Mouse (Mus musculus) lung, embryonic 14.5 days (tissue): Measurements from ENCODE around the gene Mylk. TPM values are rescaled to one million over a fixed set of nuclear protein-coding genes. Genes with fewer than 3 reads are reported as not detected.

Experiments
- ATAC-seq: fragments of 200-750 bp; cut with Nextera tagmentation; 2 replicates; pipeline ENCODE4 v1.8.0; 2017; ENCODE audit warnings: mild to moderate bottlenecking, moderate TSS enrichment, moderate library complexity; ENCODE audit not compliant: insufficient read depth
- DNase-seq: peaks from one replicate; pipeline ENCODE4 v3.0.0-alpha.2; 2015
- H3K27ac ChIP-seq: fragments of 300-500 bp; sonication (generic); 2 replicates; pipeline ENCODE4 v1.5.1; 2014; ENCODE audit warnings: low read depth, mild to moderate bottlenecking, moderate library complexity
- H3K27me3 ChIP-seq: fragments of 300-500 bp; sonication (generic); 2 replicates; pipeline ENCODE4 v1.6.1; 2014; ENCODE audit warnings: low read length, control low read depth; ENCODE audit not compliant: insufficient read depth
- H3K36me3 ChIP-seq: fragments of 300-500 bp; sonication (generic); 2 replicates; pipeline ENCODE4 v1.6.1; 2014; ENCODE audit warnings: control low read depth; ENCODE audit not compliant: insufficient read depth
- H3K4me1 ChIP-seq: fragments of 300-500 bp; sonication (generic); 2 replicates; pipeline ENCODE4 v1.6.1; 2014; ENCODE audit warnings: antibody characterized with exemption, control low read depth; ENCODE audit not compliant: insufficient read depth
- H3K4me2 ChIP-seq: fragments of 300-500 bp; sonication (generic); 2 replicates; pipeline ENCODE4 v1.6.1; 2014; ENCODE audit warnings: mild to moderate bottlenecking
- H3K4me3 ChIP-seq: fragments of 300-500 bp; sonication (generic); 2 replicates; pipeline ENCODE4 v1.5.1; 2014; ENCODE audit warnings: low read depth, low read length
- H3K9ac ChIP-seq: fragments of 300-500 bp; sonication (generic); 2 replicates; pipeline ENCODE4 v1.6.1; 2014
- H3K9me3 ChIP-seq: fragments of 300-500 bp; sonication (generic); 2 replicates; pipeline ENCODE4 v1.6.1; 2016; ENCODE audit warnings: low read depth, low read length, control low read depth
- CTCF ChIP-seq: IDR thresholded peaks from 2 replicates; pipeline ENCODE4 v1.5.1; 2016; ENCODE audit warnings: antibody characterized with exemption, low read depth
- WGBS: fragments of 180-500 bp; shearing (Covaris S2); extraction: QIAGEN DNeasy Blood & Tissue Kit; methylation state at CpG from one replicate; pipeline ENCODE4 v1.1.7; 2014; 5-methylcytosine and 5-hydroxymethylcytosine counted together
- polyA plus RNA-seq: library from polyadenylated mRNA; unstranded; fragments of >200 nt; fragmentation: Nextera tagmentation; extraction: Ambion mirVana; gene quantifications from 2 replicates; pipeline ENCODE4 v1.2.1, GENCODE M21; 2014

Mylk gene
- polyA plus RNA-seq, 1 experiment from 2014 or later: 122 TPM

DNA sequence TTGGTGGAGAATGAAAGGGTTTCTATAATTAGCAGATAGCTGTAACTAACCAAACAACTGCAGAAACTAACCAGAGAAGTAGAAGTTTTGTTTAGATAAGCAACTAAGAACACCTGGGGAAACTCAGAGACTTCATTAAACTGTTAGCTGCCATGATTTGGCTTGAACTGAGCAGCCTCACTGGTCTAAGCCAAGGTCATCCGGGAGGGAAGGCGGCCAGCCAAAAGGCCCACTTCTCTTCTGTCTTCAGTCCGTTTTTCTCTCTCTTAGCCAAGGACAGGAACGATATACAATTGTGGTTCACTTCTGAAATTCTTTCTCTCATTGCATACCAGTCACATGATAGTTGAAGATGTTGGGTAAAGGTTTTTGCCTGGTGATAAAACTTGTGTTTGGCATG is 217.3 kb downstream of the Mylk start:
- Histone ChIP-seq H3K9ac (no peak overlapping the region), H3K27ac (peak overlapping the region; percentile 67), H3K4me1 (peaks cover 63% of the 10 kb centered on the region), H3K36me3 (peaks cover 49% of the 10 kb centered on the region), H3K4me2 (no peak overlapping the region), H3K4me3 (no peak overlapping the region), H3K9me3 (no peaks in the 10 kb centered on the region), H3K27me3 (no peaks in the 10 kb centered on the region)
- no peak for TF ChIP-seq CTCF
- peak; percentile 82 for DNase-seq
- no peak for ATAC-seq
- WGBS: 37% methylated on average over 4 of the region's 4 CpGs

DNA sequence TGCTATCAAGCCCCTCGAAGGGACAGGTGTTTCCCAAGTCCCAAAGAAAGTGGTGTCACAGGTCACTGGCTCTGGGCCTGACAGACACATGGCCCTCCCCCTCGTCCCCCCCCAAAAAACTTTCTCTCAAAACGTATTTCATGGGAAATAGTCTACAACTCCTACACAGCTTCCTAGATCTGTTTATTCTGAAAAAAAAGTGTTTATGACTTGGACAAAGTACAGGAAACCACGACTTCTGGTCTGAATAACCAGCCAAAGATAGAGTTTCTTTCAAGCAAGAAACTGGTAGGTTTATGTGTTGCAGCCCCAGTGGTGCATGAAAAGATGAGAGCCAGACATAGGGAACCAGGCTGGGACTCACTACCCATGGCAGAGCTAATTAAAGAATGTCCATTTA is 218.0 kb downstream of the Mylk start:
- H3K4me1 ChIP-seq: peaks cover 58% of the 10 kb centered on the region
- DNase-seq: peak; percentile 53

DNA sequence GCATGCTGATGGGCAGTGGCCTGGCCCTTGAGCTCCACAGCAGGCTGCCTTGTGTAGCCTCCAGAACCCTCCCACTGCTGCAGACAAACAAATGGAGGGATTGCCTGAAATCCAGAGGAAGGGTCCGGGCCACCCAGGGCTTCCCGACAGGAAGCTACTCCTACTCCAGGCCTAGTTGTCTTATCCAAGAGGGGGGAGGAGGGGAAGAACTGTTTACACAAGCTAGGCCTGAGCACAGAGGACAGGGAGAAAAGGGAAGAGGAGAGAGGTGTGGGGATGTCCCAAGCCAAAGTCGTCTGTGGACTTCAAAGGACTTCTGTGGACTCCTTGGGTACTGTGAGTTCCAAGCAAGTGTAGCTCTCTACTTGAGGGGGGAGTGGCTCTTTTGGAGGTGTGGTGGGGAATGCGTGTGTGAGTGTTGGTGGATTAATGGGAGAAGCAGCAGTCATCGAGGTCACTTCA is 221.6 kb downstream of the Mylk start:
- H3K4me1 ChIP-seq: peaks cover 22% of the 10 kb centered on the region; the same call in 1 of the 2 replicates
- 15% methylated on average over 5 of the region's 5 CpGs for WGBS
- TF ChIP-seq CTCF: no peak
- H3K4me3 ChIP-seq: no peak overlapping the region
- H3K9ac ChIP-seq: no peak overlapping the region
- DNase-seq (peak; percentile 82), ATAC-seq (peak; percentile 77)
- H3K9me3 ChIP-seq: no peaks in the 10 kb centered on the region
- peaks cover 50% of the 10 kb centered on the region for H3K36me3 ChIP-seq
- H3K27me3 ChIP-seq: no peaks in the 10 kb centered on the region
- H3K27ac ChIP-seq: peak overlapping the region; percentile 81
- no peak overlapping the region for H3K4me2 ChIP-seq

More for the DNA sequence above, 218.0 kb downstream of the Mylk start:
- no peak for TF ChIP-seq CTCF
- H3K4me2 ChIP-seq: no peak overlapping the region
- no peak overlapping the region for H3K4me3 ChIP-seq
- no peaks in the 10 kb centered on the region for H3K27me3 ChIP-seq
- H3K36me3 ChIP-seq: peaks cover 46% of the 10 kb centered on the region
- H3K27ac ChIP-seq: peak overlapping the region; percentile 67
- H3K9me3 ChIP-seq: no peaks in the 10 kb centered on the region
- 35% methylated on average over 4 of the region's 4 CpGs for WGBS
- H3K9ac ChIP-seq: no peak overlapping the region
- ATAC-seq: no peak

DNA sequence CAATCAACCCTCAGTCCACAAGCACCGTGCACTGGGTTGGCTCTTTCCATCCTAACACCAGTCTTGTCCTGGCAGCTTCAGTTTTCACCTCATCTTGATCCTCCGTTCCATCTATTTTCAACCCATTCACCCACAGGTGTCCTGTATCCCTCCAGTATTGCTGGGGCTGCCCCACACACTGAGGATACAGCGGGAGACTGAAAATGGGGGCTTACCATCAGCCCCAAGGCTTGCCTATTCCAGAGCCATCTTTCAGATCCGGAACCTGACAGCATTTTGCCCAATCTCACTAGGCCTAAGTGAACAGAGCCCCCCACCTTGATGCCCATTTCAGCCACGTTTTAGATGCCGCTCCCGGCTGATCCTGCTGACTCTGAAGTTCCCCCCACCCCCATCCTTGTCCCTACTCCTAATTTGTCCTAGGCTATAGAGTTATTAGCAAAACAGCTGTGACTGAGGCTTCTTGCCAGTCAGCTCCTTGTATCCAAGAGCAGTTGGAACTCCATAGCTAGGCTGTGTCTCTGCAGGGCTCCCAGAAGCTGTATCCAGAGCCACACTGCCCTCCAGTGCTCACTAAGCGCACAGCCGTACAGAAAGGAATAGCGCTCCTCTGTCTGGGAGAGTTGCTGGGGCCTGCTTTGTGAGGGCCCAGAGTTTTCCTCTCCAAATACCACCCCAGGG is 222.2 kb downstream of the Mylk start:
- WGBS: 26% methylated on average over 10 of the region's 10 CpGs
- TF ChIP-seq CTCF: peak; percentile 94
- no peak overlapping the region for H3K9ac ChIP-seq
- H3K4me3 ChIP-seq: no peak overlapping the region
- no peaks in the 10 kb centered on the region for H3K27me3 ChIP-seq
- peaks cover 55% of the 10 kb centered on the region for H3K36me3 ChIP-seq
- DNase-seq (peak; percentile 96), ATAC-seq (peak; percentile 88)
- no peaks in the 10 kb centered on the region for H3K9me3 ChIP-seq
- peak overlapping the region; percentile 81 for H3K27ac ChIP-seq
- peaks cover 22% of the 10 kb centered on the region; the same call in 1 of the 2 replicates for H3K4me1 ChIP-seq
- no peak overlapping the region for H3K4me2 ChIP-seq

DNA sequence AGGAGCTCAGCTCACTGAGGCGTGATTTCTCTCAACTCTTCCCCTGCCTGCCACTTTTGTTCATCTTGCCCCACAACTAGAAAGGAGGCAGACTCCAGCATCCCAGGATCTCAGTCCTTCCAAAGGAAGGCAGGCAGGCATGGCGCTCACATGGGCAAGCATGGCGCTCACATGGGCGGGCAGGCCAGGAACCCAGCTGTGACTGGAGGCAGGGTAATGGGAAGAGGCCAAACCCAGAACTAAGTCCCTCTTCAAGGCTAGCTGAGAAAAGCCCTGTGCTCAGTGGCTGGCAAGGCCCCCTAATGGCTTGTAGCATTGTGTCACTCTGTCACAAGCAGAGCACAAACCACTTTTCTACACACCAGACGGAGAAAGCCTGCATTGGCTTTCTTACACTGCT is 223.2 kb downstream of the Mylk start:
- ATAC-seq (no peak), DNase-seq (no peak)
- Histone ChIP-seq H3K4me1 (peaks cover 15% of the 10 kb centered on the region; the same call in 1 of the 2 replicates), H3K9me3 (no peaks in the 10 kb centered on the region), H3K9ac (no peak overlapping the region), H3K36me3 (peaks cover 63% of the 10 kb centered on the region), H3K27me3 (no peaks in the 10 kb centered on the region), H3K4me3 (no peak overlapping the region), H3K4me2 (no peak overlapping the region), H3K27ac (no peak overlapping the region)
- TF ChIP-seq CTCF: no peak
- 91% methylated on average over 5 of the region's 5 CpGs for WGBS

DNA sequence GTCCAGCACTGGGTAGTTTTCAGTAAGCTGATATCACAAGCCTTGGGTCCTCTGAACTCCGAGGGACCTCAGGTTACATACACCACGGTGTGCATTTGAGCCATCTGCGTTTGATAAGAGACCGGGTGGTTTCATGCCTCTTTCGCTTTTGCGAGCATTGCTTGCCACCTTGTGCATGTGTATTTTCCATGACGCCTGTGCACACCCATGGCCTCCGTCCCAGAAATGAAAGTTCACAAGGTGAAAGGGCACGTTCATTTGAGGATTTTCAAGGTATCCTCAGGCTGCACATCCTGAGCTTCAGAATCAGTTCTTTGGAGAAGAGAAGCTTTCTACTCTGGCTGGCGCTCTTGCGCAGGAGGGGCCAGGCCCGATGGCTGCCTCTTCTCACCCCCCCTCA is 227.5 kb downstream of the Mylk start:
- Histone ChIP-seq H3K4me1 (no peaks in the 10 kb centered on the region), H3K9me3 (no peaks in the 10 kb centered on the region), H3K36me3 (peaks cover 70% of the 10 kb centered on the region), H3K4me2 (no peak overlapping the region), H3K27ac (no peak overlapping the region), H3K4me3 (no peak overlapping the region), H3K27me3 (no peaks in the 10 kb centered on the region), H3K9ac (no peak overlapping the region)
- TF ChIP-seq CTCF: no peak
- DNase-seq (no peak), ATAC-seq (no peak)
- WGBS: 74% methylated on average over 12 of the region's 12 CpGs

DNA sequence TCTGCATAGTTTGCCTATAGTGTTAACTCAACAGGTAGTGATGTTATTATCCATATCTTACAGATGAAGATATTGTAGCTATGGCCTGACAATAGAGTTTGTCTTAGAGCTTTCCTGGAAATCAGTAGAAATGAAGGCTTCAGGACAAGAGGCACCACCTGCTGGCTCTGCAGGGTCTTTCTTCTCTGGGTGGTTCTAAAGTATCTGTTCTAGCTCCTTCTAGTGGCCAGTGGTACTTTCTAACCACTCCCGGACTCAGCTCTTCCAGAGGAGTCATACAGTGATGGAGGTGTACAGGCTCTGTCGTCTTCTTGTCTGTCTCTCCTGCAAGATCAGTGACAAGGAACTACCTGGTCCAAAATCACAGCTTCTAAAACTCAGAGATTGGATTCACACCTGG is 230.5 kb downstream of the Mylk start:
- Histone ChIP-seq H3K4me1 (no peaks in the 10 kb centered on the region), H3K4me2 (no peak overlapping the region), H3K27ac (no peak overlapping the region), H3K36me3 (peaks cover 80% of the 10 kb centered on the region), H3K27me3 (no peaks in the 10 kb centered on the region), H3K9me3 (no peaks in the 10 kb centered on the region), H3K4me3 (no peak overlapping the region), H3K9ac (no peak overlapping the region)
- peak; percentile 55 for TF ChIP-seq CTCF
- ATAC-seq (no peak; the same call in 1 of the 2 replicates), DNase-seq (peak; percentile 59)
- WGBS: 34% methylated on average over 2 of the region's 2 CpGs
